Mouse (Mus musculus): Measurements from ENCODE around the gene Btg3. TPM values are rescaled to one million over a fixed set of nuclear protein-coding genes. Genes with fewer than 3 reads are reported as not detected.

The Btg3 gene
- polyA plus RNA-seq, 1 experiment: 17.0 TPM

- H3ac ChIP-seq (ENCODE audit: control insufficient read depth, insufficient read length): no peak overlapping the region
- H3K4me2 ChIP-seq (ENCODE audit: low read depth): no peak overlapping the region
- no peaks in the 10 kb centered on the region for H3K79me2 ChIP-seq (ENCODE audit: control insufficient read depth, insufficient read depth)
- TF ChIP-seq CEBPB (IDR thresholded peaks at IDR 0.05; ENCODE audit: insufficient read depth, poor library complexity, severe bottlenecking) (no peak), POLR2A (IDR thresholded peaks at IDR 0.05; ENCODE audit: insufficient read length, low read depth) (no peak), SRF (IDR thresholded peaks at IDR 0.05; ENCODE audit: control insufficient read depth, insufficient read length, low read depth) (no peak), MYOD1 (IDR thresholded peaks at IDR 0.05; ENCODE audit: control insufficient read depth in 1 of 3, insufficient read length in 2 of 3, low read depth in 2 of 3) (no peak), USF1 (IDR thresholded peaks at IDR 0.05; ENCODE audit: low read depth) (no peak), TCF3 (IDR thresholded peaks at IDR 0.05; ENCODE audit: insufficient read length, low read depth) (no peak), E2F4 (IDR thresholded peaks at IDR 0.05; ENCODE audit: insufficient read depth) (no peak), TCF12 (IDR thresholded peaks at IDR 0.05; ENCODE audit: insufficient read depth, poor library complexity, severe bottlenecking) (no peak), REST (IDR thresholded peaks at IDR 0.05; ENCODE audit: insufficient read depth, insufficient read length) (no peak)
- H3K36me3 ChIP-seq (ENCODE audit: control insufficient read depth, insufficient read depth): no peaks in the 10 kb centered on the region
- no peaks in the 10 kb centered on the region for H3K27me3 ChIP-seq (ENCODE audit: control insufficient read depth, insufficient read depth, insufficient read length)
- no peak overlapping the region for H3K4me3 ChIP-seq
Measured at GRCm38 (mm10) chr16:78341356-78341755, 35.6 kb downstream of the Btg3 start.

DNA sequence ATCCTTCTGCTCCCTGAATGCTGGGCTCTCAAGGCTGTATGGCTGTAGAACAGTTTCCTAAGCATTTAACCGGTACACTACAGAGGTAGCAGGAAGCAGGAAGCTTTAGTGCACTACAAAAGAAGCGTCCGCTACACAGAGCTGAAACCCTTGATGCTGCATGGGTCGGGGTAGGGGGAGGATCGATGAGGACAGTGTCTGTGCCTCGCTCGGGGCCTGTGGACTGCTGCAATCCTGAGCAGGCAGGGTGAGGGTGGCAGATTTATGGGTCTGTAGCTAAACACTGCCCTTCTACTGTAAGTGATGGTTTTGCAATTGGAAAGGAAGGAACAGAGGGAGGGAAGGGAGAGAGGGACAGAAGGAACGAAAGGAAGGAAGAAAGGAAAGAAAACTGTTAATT lies 39.8 kb downstream of the Btg3 start:
- no peak overlapping the region for H3K4me2 ChIP-seq (ENCODE audit: low read depth)
- TF ChIP-seq SRF (IDR thresholded peaks at IDR 0.05; ENCODE audit: control insufficient read depth, insufficient read length, low read depth) (no peak), POLR2AphosphoS2 (IDR thresholded peaks at IDR 0.05; ENCODE audit: insufficient read length, low read depth) (no peak), E2F4 (IDR thresholded peaks at IDR 0.05; ENCODE audit: insufficient read depth) (no peak), MAX (IDR thresholded peaks at IDR 0.05; ENCODE audit: low read depth) (no peak), TCF3 (IDR thresholded peaks at IDR 0.05; ENCODE audit: insufficient read length, low read depth) (no peak), REST (IDR thresholded peaks at IDR 0.05; ENCODE audit: insufficient read depth, insufficient read length) (no peak), USF1 (IDR thresholded peaks at IDR 0.05; ENCODE audit: low read depth) (no peak), MYOD1 (IDR thresholded peaks at IDR 0.05; ENCODE audit: control insufficient read depth in 1 of 3, insufficient read length in 2 of 3, low read depth in 2 of 3) (no peak), POLR2A (IDR thresholded peaks at IDR 0.05; ENCODE audit: insufficient read length, low read depth) (no peak)
- no peaks in the 10 kb centered on the region for H3K36me3 ChIP-seq (ENCODE audit: control insufficient read depth, insufficient read depth)
- H3K27me3 ChIP-seq (ENCODE audit: control insufficient read depth, insufficient read depth, insufficient read length): no peaks in the 10 kb centered on the region
- H3K4me3 ChIP-seq: no peak overlapping the region
- no peak overlapping the region for H3ac ChIP-seq (ENCODE audit: control insufficient read depth, insufficient read length)
- H3K79me2 ChIP-seq (ENCODE audit: control insufficient read depth, insufficient read depth): no peaks in the 10 kb centered on the region

DNA sequence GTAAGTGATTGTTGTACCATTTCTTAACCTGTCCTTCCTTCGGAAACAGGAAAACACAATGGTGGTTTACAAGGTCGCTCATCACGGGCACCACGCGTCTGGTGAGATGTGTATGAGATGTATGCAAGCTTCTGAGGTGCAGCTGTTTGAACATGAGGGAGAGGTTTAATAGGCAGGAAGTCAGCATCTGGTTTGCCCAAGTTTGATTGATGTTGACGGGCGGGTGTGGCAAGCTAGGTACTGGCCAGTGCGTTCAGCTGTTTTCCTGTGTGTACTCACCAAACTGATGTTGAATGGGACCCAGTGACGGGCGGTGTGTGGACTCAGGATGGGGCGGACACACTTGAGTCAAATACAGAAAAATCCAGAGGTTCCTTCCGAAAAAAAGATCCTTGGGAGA lies 49.0 kb downstream of the Btg3 start:
- Histone ChIP-seq H3K27me3 (ENCODE audit: control insufficient read depth, insufficient read depth, insufficient read length) (no peaks in the 10 kb centered on the region), H3ac (ENCODE audit: control insufficient read depth, insufficient read length) (no peak overlapping the region), H3K4me2 (ENCODE audit: low read depth) (no peak overlapping the region), H3K79me2 (ENCODE audit: control insufficient read depth, insufficient read depth) (no peaks in the 10 kb centered on the region), H3K4me3 (no peak overlapping the region), H3K36me3 (ENCODE audit: control insufficient read depth, insufficient read depth) (no peaks in the 10 kb centered on the region)
- TF ChIP-seq MYOD1 (IDR thresholded peaks at IDR 0.05; ENCODE audit: control insufficient read depth in 1 of 3, insufficient read length in 2 of 3, low read depth in 2 of 3) (no peak), MAX (IDR thresholded peaks at IDR 0.05; ENCODE audit: low read depth) (no peak), TCF12 (IDR thresholded peaks at IDR 0.05; ENCODE audit: insufficient read depth, poor library complexity, severe bottlenecking) (no peak), CEBPB (IDR thresholded peaks at IDR 0.05; ENCODE audit: insufficient read depth, poor library complexity, severe bottlenecking) (no peak), SRF (IDR thresholded peaks at IDR 0.05; ENCODE audit: control insufficient read depth, insufficient read length, low read depth) (no peak), POLR2A (IDR thresholded peaks at IDR 0.05; ENCODE audit: insufficient read length, low read depth) (no peak), REST (IDR thresholded peaks at IDR 0.05; ENCODE audit: insufficient read depth, insufficient read length) (no peak), MYOG (IDR thresholded peaks at IDR 0.05; ENCODE audit: control insufficient read depth in 1 of 3, insufficient read depth in 1 of 3, insufficient read length in 2 of 3, low read depth in 2 of 3) (no peak), POLR2AphosphoS2 (IDR thresholded peaks at IDR 0.05; ENCODE audit: insufficient read length, low read depth) (no peak), TCF3 (IDR thresholded peaks at IDR 0.05; ENCODE audit: insufficient read length, low read depth) (no peak), E2F4 (IDR thresholded peaks at IDR 0.05; ENCODE audit: insufficient read depth) (no peak), USF1 (IDR thresholded peaks at IDR 0.05; ENCODE audit: low read depth) (no peak)

GRCm38 (mm10) chr16:78327562-78327961 lies 49.4 kb downstream of the Btg3 start:
- TF ChIP-seq MYOG (IDR thresholded peaks at IDR 0.05; ENCODE audit: control insufficient read depth in 1 of 3, insufficient read depth in 1 of 3, insufficient read length in 2 of 3, low read depth in 2 of 3): no peak
- TF ChIP-seq E2F4 (IDR thresholded peaks at IDR 0.05; ENCODE audit: insufficient read depth): no peak
- no peak for TF ChIP-seq USF1 (IDR thresholded peaks at IDR 0.05; ENCODE audit: low read depth)
- no peak for TF ChIP-seq CEBPB (IDR thresholded peaks at IDR 0.05; ENCODE audit: insufficient read depth, poor library complexity, severe bottlenecking)
- TF ChIP-seq MAX (IDR thresholded peaks at IDR 0.05; ENCODE audit: low read depth): no peak
- no peak for TF ChIP-seq POLR2AphosphoS2 (IDR thresholded peaks at IDR 0.05; ENCODE audit: insufficient read length, low read depth)
- TF ChIP-seq TCF12 (IDR thresholded peaks at IDR 0.05; ENCODE audit: insufficient read depth, poor library complexity, severe bottlenecking): no peak
- no peak for TF ChIP-seq TCF3 (IDR thresholded peaks at IDR 0.05; ENCODE audit: insufficient read length, low read depth)
- TF ChIP-seq MYOD1 (IDR thresholded peaks at IDR 0.05; ENCODE audit: control insufficient read depth in 1 of 3, insufficient read length in 2 of 3, low read depth in 2 of 3): no peak
- TF ChIP-seq SRF (IDR thresholded peaks at IDR 0.05; ENCODE audit: control insufficient read depth, insufficient read length, low read depth): no peak
- no peak for TF ChIP-seq POLR2A (IDR thresholded peaks at IDR 0.05; ENCODE audit: insufficient read length, low read depth)
- no peak overlapping the region for H3ac ChIP-seq (ENCODE audit: control insufficient read depth, insufficient read length)
- no peak overlapping the region for H3K4me3 ChIP-seq
- H3K79me2 ChIP-seq (ENCODE audit: control insufficient read depth, insufficient read depth): no peaks in the 10 kb centered on the region
- H3K27me3 ChIP-seq (ENCODE audit: control insufficient read depth, insufficient read depth, insufficient read length): no peaks in the 10 kb centered on the region
- H3K36me3 ChIP-seq (ENCODE audit: control insufficient read depth, insufficient read depth): no peaks in the 10 kb centered on the region
- H3K4me2 ChIP-seq (ENCODE audit: low read depth): no peak overlapping the region
